Mouse (Mus musculus) ES-E14 (cell line): Measurements from ENCODE around the gene Bzw2.

Experiments used
- HCFC1 ChIP-seq: IDR thresholded peaks from 2 replicates; pipeline ENCODE4 v1.6.1; 2012; ENCODE audit warnings: low read length, inconsistent platforms, borderline replicate concordance; ENCODE audit not compliant: insufficient read depth
- ZC3H11A ChIP-seq: IDR thresholded peaks from 2 replicates; pipeline ENCODE4 v1.6.1; 2012; ENCODE audit warnings: low read depth, mild to moderate bottlenecking, inconsistent platforms, low read length, borderline replicate concordance

GRCm38 (mm10) chr12:36042348-36042778, 115.5 kb downstream of the Bzw2 start, which contains the start of gene Tspan13:
- TF ChIP-seq HCFC1 (0 out of 2 replicates have a peak, but pooled peaks have one; percentile 48), ZC3H11A (no peak)
